Mouse (Mus musculus): Measurements from ENCODE around the gene Snapc3.

DNA sequence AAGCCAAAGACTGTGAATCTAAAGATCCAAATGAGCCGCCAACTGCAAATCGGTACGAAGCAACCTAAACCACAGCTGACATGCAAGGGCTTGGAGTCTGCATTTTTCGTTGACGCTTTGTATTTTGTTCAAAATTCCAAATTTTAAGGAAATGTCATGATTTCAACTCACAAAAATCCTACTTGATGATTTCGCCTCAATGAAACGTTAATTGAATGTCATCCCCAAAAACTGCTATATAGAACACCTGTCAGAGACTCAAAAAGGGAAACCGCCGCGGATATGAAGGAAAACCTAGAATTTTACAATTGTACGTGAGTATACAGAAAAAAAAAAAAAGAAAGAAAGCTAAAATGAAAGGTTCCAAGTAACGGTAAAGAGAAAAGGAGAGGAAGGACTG lies 67.7 kb downstream of the Snapc3 start:
- no peak for TF ChIP-seq CTCF (IDR thresholded peaks at IDR 0.05; ENCODE audit: low read depth)
- no peak for TF ChIP-seq EP300 (IDR thresholded peaks at IDR 0.05; ENCODE audit: low read depth)

All from heart, postnatal 0 days (tissue).